Mouse (Mus musculus) spleen, embryonic (tissue): ENCODE measurements around the gene Cadm1.

Experiments
- CTCF ChIA-PET: fragments of 350-600 bp; sonication (Branson Sonifier 250); formaldehyde crosslinking; loops from one replicate; lab custom pipeline; 2022; lab: Charles Lee

The Cadm1 gene

GRCm38 (mm10) chr9:47529602-47530450 lies at the start of gene Cadm1:
TSS of gene Cadm1 (plus strand) at chr9:47530173.
- CTCF ChIA-PET, result no interaction called here

- CTCF ChIA-PET, result interaction anchor here (0.7 kb wide), 1 partner anchor 416 kb away, joined by 3 read pairs; no protein-coding TSS in a partner anchor
Observed at GRCm38 (mm10) chr9:47484506-47484905, 45.5 kb upstream of the Cadm1 start.

GRCm38 (mm10) chr9:47485186-47485585 lies 44.8 kb upstream of the Cadm1 start:
- CTCF ChIA-PET, result interaction anchor here (0.7 kb wide), 1 partner anchor 416 kb away, joined by 3 read pairs; no protein-coding TSS in a partner anchor

- CTCF ChIA-PET, result interaction anchor here (1.0 kb wide), 1 partner anchor 8 kb away, joined by 3 read pairs; no protein-coding TSS in a partner anchor
Observed at GRCm38 (mm10) chr9:47499761-47500160, 30.2 kb upstream of the Cadm1 start.

- CTCF ChIA-PET, result no interaction called here
Observed at GRCm38 (mm10) chr9:47505956-47506355, 24.0 kb upstream of the Cadm1 start.

- CTCF ChIA-PET, result no interaction called here
Observed at GRCm38 (mm10) chr9:47506876-47507275, 23.1 kb upstream of the Cadm1 start.

- CTCF ChIA-PET, result no interaction called here
Observed at GRCm38 (mm10) chr9:47508109-47508508, 21.9 kb upstream of the Cadm1 start.

GRCm38 (mm10) chr9:47512521-47512920 lies 17.5 kb upstream of the Cadm1 start:
- CTCF ChIA-PET, result no interaction called here

GRCm38 (mm10) chr9:47514318-47514717 lies 15.7 kb upstream of the Cadm1 start:
- CTCF ChIA-PET, result no interaction called here

- CTCF ChIA-PET, result no interaction called here
Observed at GRCm38 (mm10) chr9:47516238-47516637, 13.7 kb upstream of the Cadm1 start.

- CTCF ChIA-PET, result no interaction called here
Observed at GRCm38 (mm10) chr9:47527290-47527689, 2.7 kb upstream of the Cadm1 start.

- CTCF ChIA-PET, result no interaction called here
Observed at GRCm38 (mm10) chr9:47527741-47528140, 2.2 kb upstream of the Cadm1 start.

- CTCF ChIA-PET, result no interaction called here
Observed at GRCm38 (mm10) chr9:47529182-47529581, 791 bp upstream of the Cadm1 start.

- CTCF ChIA-PET, result no interaction called here
Observed at GRCm38 (mm10) chr9:47530544-47530921, 560 bp downstream of the Cadm1 start.

- CTCF ChIA-PET, result no interaction called here
Observed at GRCm38 (mm10) chr9:47530922-47531850, 1.2 kb downstream of the Cadm1 start.

GRCm38 (mm10) chr9:47532215-47532865 lies 2.4 kb downstream of the Cadm1 start:
- CTCF ChIA-PET, result no interaction called here

GRCm38 (mm10) chr9:47533461-47533860 lies 3.5 kb downstream of the Cadm1 start:
- CTCF ChIA-PET, result no interaction called here

GRCm38 (mm10) chr9:47534573-47535475 lies 4.9 kb downstream of the Cadm1 start:
- CTCF ChIA-PET, result no interaction called here

- CTCF ChIA-PET, result no interaction called here
Observed at GRCm38 (mm10) chr9:47545245-47545644, 15.3 kb downstream of the Cadm1 start.

- CTCF ChIA-PET, result no interaction called here
Observed at GRCm38 (mm10) chr9:47545667-47546066, 15.7 kb downstream of the Cadm1 start.

- CTCF ChIA-PET, result interaction anchor here (0.6 kb wide), 1 partner anchor 129 kb away, joined by 4 read pairs; no protein-coding TSS in a partner anchor
Observed at GRCm38 (mm10) chr9:47548402-47548801, 18.4 kb downstream of the Cadm1 start.
